25 mouse cellular contexts compared by ENCODE assay signal in the genomic region with DNA sequence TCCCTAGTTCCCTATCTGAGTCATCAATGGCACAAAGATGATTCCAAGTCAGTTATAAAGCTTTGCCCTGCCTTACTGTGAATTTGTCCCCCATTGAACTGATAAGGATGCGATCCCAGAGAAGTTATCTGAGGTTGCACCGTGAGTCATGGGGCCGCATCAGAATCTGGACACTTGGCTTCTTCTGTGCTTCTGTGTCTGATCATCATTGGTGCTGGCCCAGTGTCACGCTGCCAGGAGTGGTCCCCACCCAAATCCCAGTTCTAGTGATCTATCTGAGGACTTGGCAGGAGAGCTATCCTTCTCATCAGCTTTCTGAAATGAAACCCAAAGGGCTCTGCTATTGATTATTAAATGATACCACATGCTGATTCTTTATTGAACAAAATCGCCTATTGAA. TPM values are rescaled to one million over a fixed set of nuclear protein-coding genes. Genes with fewer than 3 reads are reported as not detected.
A peak's percentile ranks its signal among the peaks of the same experiment; 100 is the strongest.
DNase-seq lines count a peak whose midpoint lies in the region; ATAC-seq and TF ChIP-seq lines count a peak whose summit lies in the region.
"Had no signal": no experiment of that assay in that cellular context is flagged by ENCODE, and none has a peak within 500 bp of the region (broad histone marks: within the 10 kb centered on the region; RNA-seq: fewer than 3 reads in every experiment).

No protein-coding gene starts in this region.

- H3K9ac ChIP-seq in lung, postnatal 0 days (replicated peaks; ENCODE audit: low read depth), result no peak overlapping the region
- H3K9ac ChIP-seq in hindbrain, embryonic 11.5 days (ENCODE audit: low read depth, low read length), result no peak overlapping the region
- H3K9ac ChIP-seq: embryonic facial prominence, embryonic 12.5 days; embryonic facial prominence, embryonic 15.5 days; forebrain, postnatal 0 days; heart, embryonic 13.5 days; hindbrain, embryonic 13.5 days; intestine, embryonic 15.5 days had no signal

- WGBS in lung, postnatal 0 days, result 86% methylated on average over 5 of the region's 5 CpGs
- WGBS in hindbrain, embryonic 11.5 days, result 91% methylated on average over 5 of the region's 5 CpGs

- H3K27me3 ChIP-seq in lung, postnatal 0 days (replicated peaks; ENCODE audit: insufficient read depth, low read length), result no peaks in the 10 kb centered on the region
- H3K27me3 ChIP-seq in hindbrain, embryonic 11.5 days (ENCODE audit: control insufficient read depth, insufficient read depth, low read length), result no peaks in the 10 kb centered on the region
- H3K27me3 ChIP-seq: embryonic facial prominence, embryonic 12.5 days; embryonic facial prominence, embryonic 15.5 days; heart, embryonic 13.5 days; hindbrain, embryonic 13.5 days; intestine, embryonic 15.5 days had no signal

- no peaks in the 10 kb centered on the region for H3K4me1 ChIP-seq in lung, postnatal 0 days (ENCODE audit: insufficient read depth, low read depth, low read length)
- H3K4me1 ChIP-seq in hindbrain, embryonic 11.5 days (replicated peaks; ENCODE audit: control insufficient read depth, insufficient read depth, low read length), result no peaks in the 10 kb centered on the region
- H3K4me1 ChIP-seq: embryonic facial prominence, embryonic 12.5 days; embryonic facial prominence, embryonic 15.5 days; heart, embryonic 10.5 days; heart, embryonic 13.5 days; hindbrain, embryonic 13.5 days; intestine, embryonic 15.5 days had no signal

- no peak for TF ChIP-seq EP300 in lung, postnatal 0 days (IDR thresholded peaks at IDR 0.05)

- DNase-seq in adrenal gland, adult 2 months, result peak; percentile 15
- no peak for DNase-seq in adrenal gland, adult 8-10 months
- peak; percentile 4 for DNase-seq in urinary bladder, postnatal 14 days (ENCODE audit: low spot score)
- no peak for DNase-seq in urinary bladder, postnatal 25 days (ENCODE audit: low spot score)
- DNase-seq in gastrocnemius, postnatal 25 days, result peak; percentile 67
- no peak for DNase-seq in lung, postnatal 0 days (ENCODE audit: low spot score)
- no peak for DNase-seq in hindbrain, embryonic 11.5 days (ENCODE audit: low spot score)
- DNase-seq in ovary, adult 18-20 months (ENCODE audit: low spot score), result no peak
- DNase-seq: adrenal gland, postnatal 14 days; cerebellum, adult 11 months; cerebellum, adult 2 months; cerebellum, adult 9-11 months; cerebellum, postnatal 25 days; forebrain, postnatal 0 days; heart, adult 2 months; heart, postnatal 14 days had no signal

- no peaks in the 10 kb centered on the region for H3K36me3 ChIP-seq in lung, postnatal 0 days (ENCODE audit: insufficient read depth, low read length)
- no peaks in the 10 kb centered on the region for H3K36me3 ChIP-seq in hindbrain, embryonic 11.5 days (ENCODE audit: control insufficient read depth, insufficient read depth, low read length)
- H3K36me3 ChIP-seq: embryonic facial prominence, embryonic 12.5 days; embryonic facial prominence, embryonic 15.5 days; heart, embryonic 10.5 days; heart, embryonic 13.5 days; hindbrain, embryonic 13.5 days; intestine, embryonic 15.5 days had no signal

- H3K4me2 ChIP-seq in lung, postnatal 0 days (replicated peaks; ENCODE audit: low read depth, low read length), result no peak overlapping the region
- H3K4me2 ChIP-seq in hindbrain, embryonic 11.5 days (replicated peaks; ENCODE audit: low read depth, low read length), result no peak overlapping the region
- H3K4me2 ChIP-seq: embryonic facial prominence, embryonic 12.5 days; embryonic facial prominence, embryonic 15.5 days; heart, embryonic 13.5 days; hindbrain, embryonic 13.5 days; intestine, embryonic 15.5 days had no signal

- no peak overlapping the region for H3K27ac ChIP-seq in lung, postnatal 0 days (ENCODE audit: low read length)
- no peak overlapping the region for H3K27ac ChIP-seq in hindbrain, embryonic 11.5 days (ENCODE audit: low read depth, low read length)
- H3K27ac ChIP-seq: embryonic facial prominence, embryonic 12.5 days; embryonic facial prominence, embryonic 15.5 days; heart, adult 2 months; heart, embryonic 10.5 days; heart, embryonic 13.5 days; hindbrain, embryonic 13.5 days; intestine, embryonic 15.5 days had no signal

- TF ChIP-seq CTCF in lung, postnatal 0 days (IDR thresholded peaks at IDR 0.05), result no peak

- no peak overlapping the region for H3K4me3 ChIP-seq in lung, postnatal 0 days (ENCODE audit: low read depth, low read length)
- H3K4me3 ChIP-seq in hindbrain, embryonic 11.5 days (ENCODE audit: low read depth, low read length), result no peak overlapping the region
- H3K4me3 ChIP-seq: embryonic facial prominence, embryonic 12.5 days; embryonic facial prominence, embryonic 15.5 days; heart, adult 2 months; heart, embryonic 10.5 days; heart, embryonic 13.5 days; hindbrain, embryonic 13.5 days; intestine, embryonic 15.5 days had no signal

- no peak for ATAC-seq in lung, postnatal 0 days
- no peak for ATAC-seq in hindbrain, embryonic 11.5 days (ENCODE audit: low FRiP score)
- ATAC-seq: activated CD4-positive, CD25-positive, alpha-beta regulatory T cell, adult 4 months; forebrain, embryonic 14.5 days; forebrain, postnatal 0 days; hindbrain, embryonic 16.5 days; intestine, embryonic 15.5 days had no signal

- no peaks in the 10 kb centered on the region for H3K9me3 ChIP-seq in lung, postnatal 0 days (ENCODE audit: low read length)
- no peaks in the 10 kb centered on the region for H3K9me3 ChIP-seq in hindbrain, embryonic 11.5 days (ENCODE audit: control insufficient read depth, low read length)
- H3K9me3 ChIP-seq: embryonic facial prominence, embryonic 12.5 days; embryonic facial prominence, embryonic 15.5 days; heart, embryonic 10.5 days; heart, embryonic 13.5 days; hindbrain, embryonic 13.5 days; intestine, embryonic 15.5 days had no signal

RNA-seq across cellular contexts. Expression of a gene that starts 25.5 kb away (rescaled TPM):
- total RNA-seq in adrenal gland, adult 2 months (2021), result 1 to 10 TPM; 8.6 to 8.8 TPM
- 3.3 and 4.1 TPM in 2 replicates for polyA plus RNA-seq in adrenal gland, adult 2 months (2012; rRNA removed)
- 10 to 100 TPM in 2 of 4 experiments, 1 to 10 TPM in 2; 8.5 to 11.0 (median 9.9) TPM for total RNA-seq in adrenal gland, adult 8-10 months (2022)
- 10 to 100 TPM; 11.0 to 11.5 TPM for total RNA-seq in gastrocnemius, postnatal 25 days (2021)
- polyA plus RNA-seq in lung, postnatal 0 days (2015; fragmentation: Nextera tagmentation; extraction: Ambion mirVana), result 3.7 and 3.9 TPM in 2 replicates
- 1.2 and 1.3 TPM in 2 replicates for polyA plus RNA-seq in hindbrain, embryonic 11.5 days (2014; fragmentation: Nextera tagmentation; extraction: Ambion mirVana)

Comparison
In these comparisons a context has a peak if more than half of its experiments do, and no peak if none do; other contexts are left out.
1. DNase-seq: peak in adrenal gland, adult 2 months (single experiment), urinary bladder, postnatal 14 days (single experiment) and gastrocnemius, postnatal 25 days (single experiment); none in adrenal gland, adult 8-10 months (single experiment), urinary bladder, postnatal 25 days (single experiment), lung, postnatal 0 days (single experiment), hindbrain, embryonic 11.5 days (single experiment) and ovary, adult 18-20 months (single experiment).